Mouse (Mus musculus) myocyte (in vitro differentiated cells): ENCODE measurements at regions not wholly inside any gene's neighbourhood (a gene's known extent, or its start where the extent isn't known, plus 50 kb on each side); places are given as distances from the start of the nearest gene placed in this dataset.

Experiments used
- E2F4 ChIP-seq: IDR thresholded peaks from one replicate; pipeline ENCODE4 v1.6.1; 2011; ENCODE audit warnings: mild to moderate bottlenecking, control low read depth, moderate library complexity; ENCODE audit not compliant: insufficient read depth
- MAX ChIP-seq: IDR thresholded peaks from one replicate; pipeline ENCODE4 v1.6.1; 2011; ENCODE audit warnings: low read depth, mild to moderate bottlenecking, control low read depth
- MYOD1 ChIP-seq, 3 experiments: IDR thresholded peaks; one replicate each; pipeline ENCODE4 v1.6.1; 2011; ENCODE audit warnings: control low read depth in 2 of 3, low read depth in 2 of 3, mild to moderate bottlenecking in 2 of 3, moderate library complexity in 1 of 3; ENCODE audit not compliant: insufficient read length in 2 of 3, control insufficient read depth in 1 of 3
- MYOG ChIP-seq, 3 experiments: IDR thresholded peaks; one replicate each; pipeline ENCODE4 v1.6.1; 2011; ENCODE audit warnings: control low read depth in 2 of 3, low read depth in 2 of 3, mild to moderate bottlenecking in 2 of 3; ENCODE audit not compliant: insufficient read length in 2 of 3, control insufficient read depth in 1 of 3, insufficient read depth in 1 of 3
- POLR2A ChIP-seq: IDR thresholded peaks from one replicate; pipeline ENCODE4 v1.6.1; 2011; ENCODE audit warnings: low read depth, mild to moderate bottlenecking, control low read depth, moderate library complexity; ENCODE audit not compliant: insufficient read length
- POLR2AphosphoS2 ChIP-seq: IDR thresholded peaks from one replicate; pipeline ENCODE4 v1.6.1; 2011; ENCODE audit warnings: low read depth, control low read depth; ENCODE audit not compliant: insufficient read length
- REST ChIP-seq: IDR thresholded peaks from one replicate; pipeline ENCODE4 v1.6.1; 2011; ENCODE audit warnings: mild to moderate bottlenecking, control low read depth, moderate library complexity; ENCODE audit not compliant: insufficient read depth, insufficient read length
- TCF12 ChIP-seq: IDR thresholded peaks from one replicate; pipeline ENCODE4 v1.6.1; 2011; ENCODE audit warnings: mild to moderate bottlenecking, control low read depth; ENCODE audit not compliant: poor library complexity, insufficient read depth, severe bottlenecking
- USF1 ChIP-seq: IDR thresholded peaks from one replicate; pipeline ENCODE4 v1.6.1; 2011; ENCODE audit warnings: low read depth, mild to moderate bottlenecking, control low read depth, moderate library complexity

DNA sequence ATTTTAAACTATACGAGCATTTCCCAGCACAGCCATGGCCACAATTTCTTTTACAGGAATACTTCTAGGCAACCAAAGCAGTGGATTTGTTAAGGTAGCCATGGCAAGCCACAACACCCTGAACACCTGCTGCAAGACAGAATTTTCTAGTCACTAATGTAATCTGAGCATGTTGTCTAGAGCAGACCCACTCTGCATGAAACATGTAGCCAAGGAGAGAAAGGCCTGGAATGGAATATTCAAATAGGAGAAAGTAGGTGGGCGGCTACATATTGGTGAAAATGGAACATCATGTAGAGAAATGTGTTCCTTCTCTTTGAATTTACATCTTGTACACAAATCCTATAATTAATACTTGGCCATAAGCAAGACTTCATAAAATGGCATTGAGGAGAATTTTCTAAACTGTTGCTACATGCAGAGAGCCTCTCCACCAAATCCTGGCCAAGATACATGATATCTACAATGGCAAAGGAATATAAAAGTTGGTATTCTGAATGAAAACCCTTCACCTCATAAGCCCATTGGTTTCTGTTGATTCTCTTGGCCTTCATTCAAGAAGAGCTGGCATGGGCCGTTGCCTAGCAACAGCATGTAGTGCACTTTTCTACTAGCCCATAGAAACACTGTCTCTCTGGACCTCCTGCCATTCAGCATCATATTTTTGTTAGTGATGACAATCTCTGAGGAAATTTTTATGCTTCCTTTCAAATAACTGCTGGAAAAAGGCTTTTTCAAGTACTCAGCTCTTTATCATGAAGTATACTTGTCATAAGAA lies 816.3 kb downstream of the Cypt12 start:
- TF ChIP-seq MYOG (IDR thresholded peaks at IDR 0.05; ENCODE audit: control insufficient read depth in 1 of 3, insufficient read depth in 1 of 3, insufficient read length in 2 of 3, low read depth in 2 of 3) (no peak), MAX (no peak), POLR2A (no peak), TCF12 (no peak), USF1 (no peak), POLR2AphosphoS2 (no peak), MYOD1 (IDR thresholded peaks at IDR 0.05; ENCODE audit: control insufficient read depth in 1 of 3, insufficient read length in 2 of 3, low read depth in 2 of 3) (peak in 2 of 3 experiments; percentile 11 to 16), E2F4 (no peak), REST (no peak)
